Mouse (Mus musculus): ENCODE measurements at regions not wholly inside any gene's neighbourhood (a gene's known extent, or its start where the extent isn't known, plus 50 kb on each side); places are given as distances from the start of the nearest gene placed in this dataset.

GRCm38 (mm10) chr14:18506168-18506567 is 174.5 kb upstream of the Ube2e1 start:
- peak; percentile 33; the same call in 1 of the 2 replicates for TF ChIP-seq CTCF (IDR thresholded peaks at IDR 0.05; ENCODE audit: borderline replicate concordance, extremely low read depth, insufficient read depth, insufficient read length)
- TF ChIP-seq POLR2A (IDR thresholded peaks at IDR 0.05; ENCODE audit: borderline replicate concordance, extremely low read depth, insufficient read depth, insufficient read length, poor library complexity, severe bottlenecking): no peak
